Mouse (Mus musculus) layer of hippocampus, adult 9-10 months (tissue): ENCODE results near the gene Kcnd3.
A peak's percentile ranks its signal among the peaks of the same experiment; 100 is the strongest.

Experiments used
- DNase-seq: peaks from one replicate; pipeline ENCODE4 v3.0.0; 2022; ENCODE audit warnings: low spot score

Gene Kcnd3

DNA sequence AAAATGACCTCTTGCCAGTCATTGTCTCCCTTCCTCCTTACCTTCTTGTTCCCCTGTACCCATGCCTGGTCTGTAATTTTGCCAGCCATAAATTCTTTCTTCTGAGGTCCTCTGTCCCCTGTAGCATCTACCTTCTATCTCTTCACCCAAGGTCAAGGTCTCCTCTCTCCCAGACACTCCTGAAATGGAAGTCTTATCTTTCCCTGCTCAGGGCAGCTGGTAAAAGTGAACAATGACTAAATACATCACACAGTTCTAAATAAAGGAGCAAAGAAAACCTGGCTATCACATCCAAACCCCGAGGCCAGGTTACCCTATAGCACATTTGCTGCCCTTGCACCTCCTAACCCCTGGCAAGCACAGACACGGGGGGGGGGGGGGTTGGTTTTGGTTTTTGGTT lies 208.4 kb downstream of the Kcnd3 start:
- no peak for DNase-seq

DNA sequence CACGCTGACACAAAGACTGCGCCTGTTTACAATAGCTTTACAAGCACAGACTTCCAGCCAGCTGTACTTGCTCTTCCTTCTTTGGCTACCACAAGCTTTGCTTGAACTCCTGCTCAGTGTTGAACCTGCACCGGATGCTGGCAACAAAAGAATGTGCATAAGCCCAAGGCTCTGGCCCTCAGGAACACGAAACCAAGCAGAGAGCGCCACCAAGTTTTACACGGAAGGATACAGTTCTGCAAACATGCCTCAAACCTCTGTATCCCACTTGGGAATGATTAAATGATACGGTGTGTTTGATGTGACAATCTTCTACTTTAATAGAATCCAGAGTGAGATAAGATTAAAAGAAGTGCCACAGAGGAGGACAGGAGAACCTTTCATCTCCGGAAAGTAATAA lies 210.9 kb downstream of the Kcnd3 start:
- DNase-seq, result no peak

GRCm38 (mm10) chr3:105665105-105665765 lies 213.1 kb downstream of the Kcnd3 start:
- DNase-seq, result no peak

- DNase-seq, result no peak
These were observed 214.9 kb downstream of the Kcnd3 start for GRCm38 (mm10) chr3:105666996-105667523.

DNA sequence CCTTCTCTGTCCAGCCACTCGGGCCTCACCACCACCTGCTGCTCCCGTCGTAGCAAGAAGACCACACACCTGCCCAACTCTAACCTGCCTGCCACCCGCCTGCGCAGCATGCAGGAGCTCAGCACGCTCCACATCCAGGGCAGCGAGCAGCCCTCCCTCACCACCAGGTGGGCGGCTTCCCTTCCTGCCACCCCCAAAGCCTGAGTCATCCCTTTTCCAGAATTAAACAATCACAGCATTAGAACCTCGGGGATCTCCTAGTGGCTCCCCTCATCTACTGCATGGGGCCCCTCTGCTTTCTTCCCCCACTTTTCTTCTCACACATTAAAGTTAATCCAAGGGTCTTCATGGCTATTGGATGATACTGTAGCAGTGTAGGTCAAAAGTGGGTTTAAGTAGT lies 216.0 kb downstream of the Kcnd3 start:
- DNase-seq, result no peak

DNA sequence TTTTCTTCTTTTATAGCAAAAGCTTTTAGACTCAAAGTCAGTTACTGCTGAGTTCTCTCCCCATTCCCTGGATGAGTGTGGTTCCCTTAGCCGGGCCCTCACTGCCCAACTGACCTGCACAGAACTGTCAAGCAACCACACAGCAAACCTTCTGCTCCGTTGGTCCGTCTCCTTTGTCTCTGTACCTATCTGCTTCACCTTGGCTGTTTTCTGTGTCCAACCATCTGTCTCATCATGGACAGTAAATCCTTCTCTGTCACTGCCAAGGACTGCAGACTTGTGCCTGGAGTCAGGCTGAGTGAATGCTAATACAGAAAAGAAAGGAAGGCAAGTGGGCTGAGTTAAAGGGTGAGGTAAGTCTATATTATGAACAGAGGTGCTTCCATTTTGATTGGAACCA lies 217.6 kb downstream of the Kcnd3 start:
- DNase-seq, result no peak

- DNase-seq, result no peak
These were observed 218.7 kb downstream of the Kcnd3 start for GRCm38 (mm10) chr3:105670801-105671200.

DNA sequence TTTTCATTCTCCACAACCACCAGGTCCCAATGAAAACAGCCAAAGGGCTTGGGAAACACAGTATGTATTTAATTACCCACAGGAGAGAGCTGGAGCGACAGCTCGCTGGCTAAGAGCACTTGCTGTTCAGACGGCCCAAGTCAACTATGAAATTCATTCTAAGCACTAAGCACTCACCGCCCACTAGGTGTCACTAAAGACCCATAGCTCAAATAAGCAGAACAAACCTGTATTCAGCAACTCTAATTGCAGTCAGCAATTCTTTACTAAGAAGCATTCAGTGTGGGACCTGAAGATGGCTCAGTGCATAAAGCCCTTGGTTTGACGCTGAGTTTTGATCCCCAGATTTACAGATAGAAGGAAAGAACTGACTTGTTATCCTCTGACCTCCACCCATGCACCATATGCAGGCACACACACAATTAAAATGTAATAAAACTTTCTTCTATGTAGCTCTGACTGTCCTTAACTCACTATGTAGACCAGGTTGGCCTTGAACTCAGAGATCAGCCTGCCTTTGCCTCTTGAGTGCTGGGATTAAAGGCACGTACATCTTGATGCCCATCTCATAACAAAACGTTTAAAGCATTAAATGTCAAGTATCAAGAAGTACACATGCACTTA lies 222.6 kb downstream of the Kcnd3 start:
- peak; percentile 76 for DNase-seq

GRCm38 (mm10) chr3:105675932-105676331 lies 223.8 kb downstream of the Kcnd3 start:
- DNase-seq, result no peak

GRCm38 (mm10) chr3:105680346-105680745 lies 228.2 kb downstream of the Kcnd3 start:
- DNase-seq, result no peak

DNA sequence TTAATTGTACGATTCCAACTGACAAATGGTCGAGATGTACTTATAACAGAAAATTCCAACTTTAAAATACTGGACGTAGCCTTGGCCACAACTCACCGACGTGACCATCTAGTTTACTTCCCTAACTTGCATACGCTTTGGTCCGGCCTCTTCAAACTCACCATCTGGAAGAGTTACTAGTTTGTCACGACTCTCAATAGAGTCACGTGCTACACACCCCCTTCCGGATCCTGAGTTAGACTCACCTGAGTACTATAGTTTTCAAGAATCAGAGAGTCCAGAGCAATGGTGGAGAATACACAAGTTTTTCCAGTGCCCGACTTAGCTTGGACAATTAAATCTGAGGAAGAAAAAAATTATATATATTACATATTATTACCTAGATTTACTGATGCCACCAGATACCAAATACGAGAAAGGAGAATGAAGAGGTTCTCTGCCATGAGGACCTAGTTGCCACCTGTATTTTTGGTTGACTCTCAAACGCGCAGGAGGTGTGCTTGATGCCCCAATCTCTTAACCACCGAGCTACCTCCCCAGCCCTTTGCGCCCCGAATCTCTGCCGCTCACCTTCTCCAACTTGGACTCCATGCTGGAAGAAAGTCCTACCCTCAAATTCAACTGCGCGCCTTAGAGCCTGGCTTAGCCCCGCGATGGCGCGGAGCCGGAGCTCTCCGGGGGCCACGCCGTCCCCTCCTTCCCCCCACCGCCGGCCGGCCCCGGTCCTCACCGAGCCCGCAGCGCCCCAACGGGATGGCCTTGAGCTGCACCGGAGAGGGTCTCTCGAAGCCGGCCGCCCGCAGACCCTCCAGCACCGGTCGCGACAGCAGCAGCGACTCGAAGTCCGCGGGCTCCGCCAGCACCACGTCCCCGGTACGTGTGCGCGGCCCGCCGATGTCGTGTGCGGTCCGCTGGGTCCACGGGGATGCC lies 234.5 kb downstream of the Kcnd3 start:
- DNase-seq, result no peak

GRCm38 (mm10) chr3:105687324-105688060 lies 235.4 kb downstream of the Kcnd3 start, which contains the start of gene Ddx20:
TSS of gene Ddx20 (minus strand) at chr3:105687574.
- peak; percentile 84 for DNase-seq

DNA sequence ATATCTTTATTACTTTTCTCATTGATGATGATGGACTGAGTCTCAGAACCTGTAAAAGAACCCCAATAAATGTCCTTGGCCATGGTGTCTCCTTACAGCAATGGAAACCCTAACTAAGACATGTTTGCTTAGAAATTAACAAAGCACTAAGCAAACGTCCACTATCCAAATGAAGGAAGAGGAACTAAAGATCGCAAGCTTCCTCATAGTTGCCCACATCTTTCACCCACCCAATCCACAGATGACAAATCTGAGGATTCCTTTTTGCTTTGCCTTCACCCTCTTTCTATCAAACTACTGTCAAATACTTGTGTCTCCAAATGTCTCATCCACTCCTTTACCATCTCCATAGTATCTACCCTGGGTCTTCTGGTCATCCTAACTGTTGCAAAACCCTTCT lies 236.4 kb downstream of the Kcnd3 start:
- no peak for DNase-seq

- no peak for DNase-seq
These were observed 241.4 kb downstream of the Kcnd3 start for GRCm38 (mm10) chr3:105693327-105694080.

DNA sequence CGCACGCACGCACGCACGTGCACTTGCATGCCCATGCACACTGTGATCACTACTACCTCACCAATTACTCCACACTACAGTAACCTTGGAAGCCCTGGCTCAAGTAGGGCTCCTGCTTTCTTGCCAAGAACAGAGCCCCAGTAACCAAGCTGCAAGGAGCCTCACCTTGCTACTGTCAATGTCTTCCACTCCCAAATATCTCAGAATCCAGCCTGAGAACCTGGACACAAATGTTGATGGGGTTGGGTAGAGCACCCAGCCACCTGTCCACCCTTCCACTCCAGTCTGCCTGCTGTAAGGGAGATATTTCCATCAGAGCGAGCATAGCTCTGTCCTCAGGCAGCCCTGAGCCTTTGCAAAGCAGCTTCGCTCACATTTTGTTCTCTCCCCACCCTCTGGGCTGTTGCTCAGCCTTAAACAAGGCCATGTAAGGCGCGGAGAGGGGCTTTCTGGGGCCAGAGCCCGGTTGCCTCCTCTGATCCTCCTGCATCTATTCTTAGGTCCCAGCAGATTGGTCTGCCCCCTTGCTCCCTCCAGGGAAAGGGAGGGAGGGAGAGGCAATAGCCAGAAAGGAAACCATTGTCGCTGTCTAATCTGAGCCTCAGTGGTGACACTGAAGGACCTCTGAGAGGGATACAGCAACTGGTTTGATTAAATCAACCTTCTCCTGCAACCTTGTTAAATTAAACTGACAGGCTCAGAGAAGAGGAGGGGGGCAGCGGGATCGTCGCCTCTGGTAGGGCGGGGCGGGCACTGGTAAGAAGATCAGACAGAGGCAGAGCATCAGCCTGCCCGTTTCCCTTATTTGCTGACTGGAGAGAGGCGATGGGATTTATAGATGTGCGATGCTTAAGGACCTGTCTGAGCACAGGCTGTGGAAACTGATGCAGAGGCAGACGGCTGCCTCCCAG lies 243.6 kb downstream of the Kcnd3 start:
- no peak for DNase-seq

- no peak for DNase-seq
These were observed 244.4 kb downstream of the Kcnd3 start for GRCm38 (mm10) chr3:105696387-105697147.

DNA sequence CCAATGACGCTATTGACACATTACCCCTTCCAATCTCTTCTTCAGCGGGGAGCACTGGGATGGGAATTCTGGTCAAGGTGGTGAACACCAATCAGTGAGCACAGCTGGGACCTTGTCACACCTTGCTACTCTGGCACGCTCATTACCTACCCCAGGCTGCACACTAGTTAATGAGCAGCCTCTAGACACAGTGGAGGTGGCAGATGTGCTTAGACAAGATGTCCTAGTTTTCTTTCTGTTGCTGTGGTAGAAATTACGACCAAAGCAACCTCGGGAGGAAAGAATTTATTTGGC lies 245.0 kb downstream of the Kcnd3 start:
- no peak for DNase-seq

- no peak for DNase-seq
These were observed 246.2 kb downstream of the Kcnd3 start for GRCm38 (mm10) chr3:105698311-105698710.

DNA sequence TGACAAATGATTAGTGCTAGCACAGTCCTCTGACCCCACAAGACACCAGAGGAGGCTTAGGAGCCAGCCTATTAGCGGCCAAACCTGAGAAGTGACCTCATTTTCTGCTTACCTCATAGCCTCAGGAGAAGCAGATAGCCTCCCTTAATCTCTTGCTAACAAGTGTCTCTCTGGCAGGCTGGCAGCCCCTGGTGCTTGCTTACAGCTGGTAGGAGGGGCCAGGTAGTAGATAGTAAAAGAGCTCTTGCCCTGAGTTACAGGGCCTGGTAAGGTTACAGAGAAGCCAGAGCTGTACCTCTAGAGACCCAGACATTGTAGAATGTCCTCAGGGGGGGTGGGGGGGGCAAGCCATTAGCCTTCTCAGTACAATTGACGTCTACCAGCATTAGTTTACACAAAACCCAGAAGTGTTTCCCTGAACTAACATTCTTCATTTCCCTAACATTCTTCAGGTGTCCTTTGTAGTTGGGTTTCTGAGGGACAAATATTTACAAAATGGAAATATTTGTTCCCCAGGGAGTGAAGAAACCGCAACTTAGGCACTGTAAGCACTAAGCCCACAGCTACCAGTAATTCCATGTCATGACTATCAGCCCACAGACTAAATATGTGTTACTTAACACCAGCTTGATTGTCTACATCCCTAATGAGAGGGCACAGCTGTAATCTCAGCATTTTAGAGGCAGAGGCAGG lies 247.3 kb downstream of the Kcnd3 start:
- DNase-seq, result no peak
